Mouse (Mus musculus): ENCODE measurements around the gene AC161166.1.
A peak's percentile ranks its signal among the peaks of the same experiment; 100 is the strongest.
"Not testable (repeated sequence)": the region's sequence is repeated elsewhere in the genome, so short reads cannot be mapped to it uniquely, and the experiment has no call there.

AC161166.1 gene

GRCm38 (mm10) chr7:24485481-24485880 lies 26.8 kb downstream of the AC161166.1 start:
- no peak for DNase-seq (ENCODE audit: low read depth, low spot score)

- not testable (repeated sequence) for DNase-seq (ENCODE audit: low read depth, low spot score)
Measured at GRCm38 (mm10) chr7:24483291-24483690, 29.0 kb downstream of the AC161166.1 start.

GRCm38 (mm10) chr7:24482208-24483020 lies 29.8 kb downstream of the AC161166.1 start:
- DNase-seq (ENCODE audit: low read depth, low spot score) = no peak

- peak; percentile 82 for DNase-seq (ENCODE audit: low read depth, low spot score)
Measured at GRCm38 (mm10) chr7:24481474-24482207, 30.6 kb downstream of the AC161166.1 start, which contains the start of gene Cadm4. Gene Cadm4 (plus strand): TSS chr7:24482023.

- no peak for DNase-seq (ENCODE audit: low read depth, low spot score)
Measured at GRCm38 (mm10) chr7:24480986-24481473, 31.2 kb downstream of the AC161166.1 start.

GRCm38 (mm10) chr7:24480121-24480941 lies 31.9 kb downstream of the AC161166.1 start:
- DNase-seq (ENCODE audit: low read depth, low spot score) = no peak

- no peak for DNase-seq (ENCODE audit: low read depth, low spot score)
Measured at GRCm38 (mm10) chr7:24479685-24480084, 32.6 kb downstream of the AC161166.1 start.

GRCm38 (mm10) chr7:24478911-24479310 lies 33.3 kb downstream of the AC161166.1 start:
- DNase-seq (ENCODE audit: low read depth, low spot score) = no peak

GRCm38 (mm10) chr7:24476856-24477255 lies 35.4 kb downstream of the AC161166.1 start:
- no peak for DNase-seq (ENCODE audit: low read depth, low spot score)

GRCm38 (mm10) chr7:24476338-24476737 lies 35.9 kb downstream of the AC161166.1 start:
- DNase-seq (ENCODE audit: low read depth, low spot score) = no peak

- DNase-seq (ENCODE audit: low read depth, low spot score) = no peak
Measured at GRCm38 (mm10) chr7:24474811-24475506, 37.3 kb downstream of the AC161166.1 start.

- DNase-seq (ENCODE audit: low read depth, low spot score) = no peak
Measured at GRCm38 (mm10) chr7:24473913-24474529, 38.2 kb downstream of the AC161166.1 start.

- no peak for DNase-seq (ENCODE audit: low read depth, low spot score)
Measured at GRCm38 (mm10) chr7:24472937-24473336, 39.3 kb downstream of the AC161166.1 start.

- no peak for DNase-seq (ENCODE audit: low read depth, low spot score)
Measured at GRCm38 (mm10) chr7:24472442-24472841, 39.8 kb downstream of the AC161166.1 start.

GRCm38 (mm10) chr7:24470356-24470755 lies 41.9 kb downstream of the AC161166.1 start:
- DNase-seq (ENCODE audit: low read depth, low spot score) = no peak

GRCm38 (mm10) chr7:24469126-24469525 lies 43.1 kb downstream of the AC161166.1 start:
- no peak for DNase-seq (ENCODE audit: low read depth, low spot score)

GRCm38 (mm10) chr7:24467886-24468285 lies 44.4 kb downstream of the AC161166.1 start:
- DNase-seq (ENCODE audit: low read depth, low spot score) = no peak

GRCm38 (mm10) chr7:24466835-24467234 lies 45.4 kb downstream of the AC161166.1 start:
- DNase-seq (ENCODE audit: low read depth, low spot score) = no peak

- no peak for DNase-seq (ENCODE audit: low read depth, low spot score)
Measured at GRCm38 (mm10) chr7:24462388-24463319, 49.6 kb downstream of the AC161166.1 start, which contains the start of gene Plaur. Gene Plaur (plus strand): TSS chr7:24462484.

Data from brain, embryonic 18.5 days (tissue).